ENCODE assay signal across 24 mouse cellular contexts in genomic region chr8:79514655-79515278, GRCm38 (mm10).
A peak's percentile ranks its signal among the peaks of the same experiment; 100 is the strongest.
DNase-seq lines count a peak whose midpoint lies in the region; ATAC-seq and TF ChIP-seq lines count a peak whose summit lies in the region.
"Had no signal": no experiment of that assay in that cellular context is flagged by ENCODE, and none has a peak within 500 bp of the region (broad histone marks: within the 10 kb centered on the region; RNA-seq: fewer than 3 reads in every experiment).

No protein-coding gene starts in this region.

- WGBS in embryonic facial prominence, embryonic 15.5 days, result 42% methylated on average over 4 of the region's 4 CpGs
- WGBS in embryonic facial prominence, embryonic 10.5 days, result 67% methylated on average over 4 of the region's 4 CpGs
- WGBS in lung, embryonic 14.5 days, result 25% methylated on average over 4 of the region's 4 CpGs
- WGBS in intestine, embryonic 15.5 days, result 32% methylated on average over 4 of the region's 4 CpGs
- 41% methylated on average over 4 of the region's 4 CpGs for WGBS in stomach, embryonic 16.5 days

- no peak overlapping the region for H3K4me3 ChIP-seq in embryonic facial prominence, embryonic 15.5 days (replicated peaks)
- H3K4me3 ChIP-seq in embryonic facial prominence, embryonic 10.5 days, result no peak overlapping the region
- no peak overlapping the region for H3K4me3 ChIP-seq in lung, embryonic 14.5 days (ENCODE audit: low read depth, low read length)
- H3K4me3 ChIP-seq in intestine, embryonic 15.5 days (replicated peaks), result no peak overlapping the region
- H3K4me3 ChIP-seq in stomach, embryonic 16.5 days (replicated peaks; ENCODE audit: low read length), result no peak overlapping the region
- no peak overlapping the region for H3K4me3 ChIP-seq in gastrocnemius, adult 2 months
- H3K4me3 ChIP-seq: embryonic facial prominence, embryonic 12.5 days; forebrain, embryonic 13.5 days; heart, embryonic 10.5 days; hindbrain, embryonic 12.5 days had no signal

- TF ChIP-seq CTCF in lung, embryonic 14.5 days (IDR thresholded peaks at IDR 0.05; ENCODE audit: low read depth), result no peak
- no peak for TF ChIP-seq CTCF in gastrocnemius, adult 2 months (IDR thresholded peaks at IDR 0.05)

- no peaks in the 10 kb centered on the region for H3K9me3 ChIP-seq in embryonic facial prominence, embryonic 15.5 days (replicated peaks)
- H3K9me3 ChIP-seq in embryonic facial prominence, embryonic 10.5 days, result no peaks in the 10 kb centered on the region
- H3K9me3 ChIP-seq in lung, embryonic 14.5 days (ENCODE audit: low read depth, low read length), result no peaks in the 10 kb centered on the region
- H3K9me3 ChIP-seq in intestine, embryonic 15.5 days, result no peaks in the 10 kb centered on the region
- no peaks in the 10 kb centered on the region for H3K9me3 ChIP-seq in stomach, embryonic 16.5 days (replicated peaks; ENCODE audit: control insufficient read depth, low read length)
- H3K9me3 ChIP-seq: embryonic facial prominence, embryonic 12.5 days; forebrain, embryonic 13.5 days; G1E; heart, embryonic 10.5 days had no signal

- intact Hi-C loops in gastrocnemius, adult 2 months (cut with DNase I), result no loop called here

- no peak for ATAC-seq in embryonic facial prominence, embryonic 15.5 days (ENCODE audit: insufficient number of reproducible peaks, low FRiP score, low TSS enrichment, low read depth)
- ATAC-seq in lung, embryonic 14.5 days (ENCODE audit: insufficient read depth), result peak; percentile 54
- ATAC-seq in intestine, embryonic 15.5 days, result peak; percentile 31; the same call in 1 of the 2 replicates
- ATAC-seq in stomach, embryonic 16.5 days (ENCODE audit: insufficient read depth, low FRiP score), result no peak
- ATAC-seq: CD4-positive, CD25-positive, alpha-beta regulatory T cell, adult 4 months; forebrain, embryonic 13.5 days; hindbrain, embryonic 16.5 days had no signal

- peak overlapping the region; percentile 39; the same call in 1 of the 2 replicates for H3K27ac ChIP-seq in embryonic facial prominence, embryonic 15.5 days (replicated peaks)
- H3K27ac ChIP-seq in embryonic facial prominence, embryonic 10.5 days (replicated peaks), result no peak overlapping the region
- no peak overlapping the region for H3K27ac ChIP-seq in lung, embryonic 14.5 days (ENCODE audit: low read depth)
- H3K27ac ChIP-seq in intestine, embryonic 15.5 days, result peak overlapping the region; percentile 46
- peak overlapping the region; percentile 9; the same call in 1 of the 2 replicates for H3K27ac ChIP-seq in stomach, embryonic 16.5 days (ENCODE audit: low read length)
- no peak overlapping the region for H3K27ac ChIP-seq in gastrocnemius, adult 2 months
- H3K27ac ChIP-seq: embryonic facial prominence, embryonic 12.5 days; forebrain, embryonic 13.5 days; heart, embryonic 10.5 days; hindbrain, embryonic 12.5 days had no signal

- H3K36me3 ChIP-seq in embryonic facial prominence, embryonic 15.5 days, result no peaks in the 10 kb centered on the region
- no peaks in the 10 kb centered on the region for H3K36me3 ChIP-seq in embryonic facial prominence, embryonic 10.5 days (replicated peaks)
- H3K36me3 ChIP-seq in lung, embryonic 14.5 days (ENCODE audit: insufficient read depth), result no peaks in the 10 kb centered on the region
- H3K36me3 ChIP-seq in intestine, embryonic 15.5 days, result no peaks in the 10 kb centered on the region
- H3K36me3 ChIP-seq in stomach, embryonic 16.5 days (ENCODE audit: control insufficient read depth, insufficient read depth, low read length), result no peaks in the 10 kb centered on the region
- H3K36me3 ChIP-seq: embryonic facial prominence, embryonic 12.5 days; G1E; heart, embryonic 10.5 days; hindbrain, embryonic 12.5 days had no signal

- H3K4me2 ChIP-seq in embryonic facial prominence, embryonic 15.5 days (replicated peaks), result no peak overlapping the region
- no peak overlapping the region for H3K4me2 ChIP-seq in lung, embryonic 14.5 days
- no peak overlapping the region for H3K4me2 ChIP-seq in intestine, embryonic 15.5 days (replicated peaks)
- H3K4me2 ChIP-seq in stomach, embryonic 16.5 days (ENCODE audit: low read depth, low read length), result no peak overlapping the region
- H3K4me2 ChIP-seq: embryonic facial prominence, embryonic 12.5 days; forebrain, embryonic 13.5 days; hindbrain, embryonic 12.5 days had no signal

- peaks cover 3% of the 10 kb centered on the region; the same call in 1 of the 2 replicates for H3K4me1 ChIP-seq in embryonic facial prominence, embryonic 15.5 days
- H3K4me1 ChIP-seq in embryonic facial prominence, embryonic 10.5 days, result no peaks in the 10 kb centered on the region
- H3K4me1 ChIP-seq in lung, embryonic 14.5 days (ENCODE audit: insufficient read depth), result no peaks in the 10 kb centered on the region
- H3K4me1 ChIP-seq in intestine, embryonic 15.5 days (replicated peaks), result no peaks in the 10 kb centered on the region
- H3K4me1 ChIP-seq in stomach, embryonic 16.5 days (ENCODE audit: control insufficient read depth, insufficient read depth, low read length), result no peaks in the 10 kb centered on the region
- H3K4me1 ChIP-seq: embryonic facial prominence, embryonic 12.5 days; forebrain, embryonic 13.5 days; heart, embryonic 10.5 days; hindbrain, embryonic 12.5 days had no signal

- H3K9ac ChIP-seq in embryonic facial prominence, embryonic 15.5 days, result no peak overlapping the region
- H3K9ac ChIP-seq in lung, embryonic 14.5 days, result no peak overlapping the region
- H3K9ac ChIP-seq in intestine, embryonic 15.5 days, result no peak overlapping the region
- no peak overlapping the region for H3K9ac ChIP-seq in stomach, embryonic 16.5 days (ENCODE audit: low read length)
- H3K9ac ChIP-seq: embryonic facial prominence, embryonic 12.5 days; forebrain, embryonic 13.5 days; forebrain, postnatal 0 days; hindbrain, embryonic 12.5 days had no signal

- H3K27me3 ChIP-seq in embryonic facial prominence, embryonic 15.5 days, result no peaks in the 10 kb centered on the region
- H3K27me3 ChIP-seq in embryonic facial prominence, embryonic 10.5 days (replicated peaks; ENCODE audit: low read depth, poor library complexity, severe bottlenecking), result no peaks in the 10 kb centered on the region
- H3K27me3 ChIP-seq in lung, embryonic 14.5 days (ENCODE audit: insufficient read depth, low read length), result no peaks in the 10 kb centered on the region
- H3K27me3 ChIP-seq in intestine, embryonic 15.5 days (replicated peaks), result no peaks in the 10 kb centered on the region
- no peaks in the 10 kb centered on the region for H3K27me3 ChIP-seq in stomach, embryonic 16.5 days (ENCODE audit: control insufficient read depth, insufficient read depth, low read length)
- H3K27me3 ChIP-seq: embryonic facial prominence, embryonic 12.5 days; forebrain, embryonic 13.5 days; hindbrain, embryonic 12.5 days had no signal

- DNase-seq in embryonic facial prominence, embryonic 10.5 days (ENCODE audit: low spot score), result no peak
- DNase-seq in lung, embryonic 14.5 days, result peak; percentile 57
- DNase-seq in lung, postnatal 25 days (ENCODE audit: low spot score), result no peak
- no peak for DNase-seq in gastrocnemius, adult 2 months
- DNase-seq: adrenal gland, adult 8-10 months; B cell, adult 2 months; cerebellum, adult 11 months; cerebellum, adult 8-10 months; cerebellum, postnatal 14 days; embryo, embryonic 11 days; gastrocnemius, postnatal 25 days; heart, postnatal 10 days; heart, postnatal 4 days had no signal

Comparison
In these comparisons a context has a peak if more than half of its experiments do, and no peak if none do; other contexts are left out.
1. H3K27ac ChIP-seq: peak in embryonic facial prominence, embryonic 15.5 days (single experiment), intestine, embryonic 15.5 days (single experiment) and stomach, embryonic 16.5 days (single experiment); none in embryonic facial prominence, embryonic 10.5 days (single experiment), lung, embryonic 14.5 days (single experiment) and gastrocnemius, adult 2 months (single experiment).
2. ATAC-seq: peak in lung, embryonic 14.5 days (single experiment) and intestine, embryonic 15.5 days (single experiment); none in embryonic facial prominence, embryonic 15.5 days (single experiment) and stomach, embryonic 16.5 days (single experiment).